Mouse (Mus musculus) spleen, embryonic (tissue): ENCODE data around the gene Ptpn3.

Experiments used
- CTCF ChIA-PET: fragments of 350-600 bp; sonication (Branson Sonifier 250); formaldehyde crosslinking; loops from one replicate; lab custom pipeline; 2022; lab: Charles Lee

Gene Ptpn3

DNA sequence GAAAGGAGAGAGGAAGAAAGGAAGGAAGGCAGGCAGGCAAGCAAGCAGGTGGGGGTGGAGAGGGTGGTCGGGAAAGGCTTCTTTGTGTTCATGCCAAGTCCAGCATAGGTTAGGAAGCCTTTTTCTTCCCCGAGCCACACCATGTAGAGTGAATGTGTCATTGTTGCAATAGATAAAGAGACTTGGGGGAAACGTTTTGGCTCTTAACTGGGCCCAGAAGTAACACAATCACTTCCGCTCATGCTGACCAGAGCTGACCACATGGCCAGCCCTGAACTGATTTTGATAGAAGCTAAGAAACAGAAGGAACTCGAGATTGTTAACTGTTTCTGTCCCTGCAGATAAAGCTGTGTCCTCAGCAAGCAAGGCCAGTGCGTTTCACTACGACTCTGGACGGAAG lies 128.8 kb downstream of the Ptpn3 start:
- CTCF ChIA-PET: no interaction called here

DNA sequence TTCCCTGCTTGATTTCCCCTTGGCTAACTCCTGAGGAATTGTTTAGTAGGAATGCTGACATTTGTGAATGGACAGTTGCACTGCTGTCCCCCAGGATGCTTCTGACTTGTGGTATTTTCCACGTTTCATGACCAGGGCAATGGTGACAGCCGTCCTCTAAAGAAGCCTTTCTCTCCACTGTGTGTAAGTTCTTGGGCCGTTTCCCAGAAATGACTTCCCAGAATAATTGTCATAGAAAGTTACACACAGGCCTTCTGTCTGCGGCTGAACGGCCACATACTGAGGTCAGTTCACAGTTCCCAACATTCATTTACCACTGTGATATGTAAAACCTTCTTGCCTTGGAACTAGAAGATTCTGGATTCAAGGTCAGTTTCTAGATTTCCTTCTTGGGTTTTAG lies 129.8 kb downstream of the Ptpn3 start:
- CTCF ChIA-PET: no interaction called here

DNA sequence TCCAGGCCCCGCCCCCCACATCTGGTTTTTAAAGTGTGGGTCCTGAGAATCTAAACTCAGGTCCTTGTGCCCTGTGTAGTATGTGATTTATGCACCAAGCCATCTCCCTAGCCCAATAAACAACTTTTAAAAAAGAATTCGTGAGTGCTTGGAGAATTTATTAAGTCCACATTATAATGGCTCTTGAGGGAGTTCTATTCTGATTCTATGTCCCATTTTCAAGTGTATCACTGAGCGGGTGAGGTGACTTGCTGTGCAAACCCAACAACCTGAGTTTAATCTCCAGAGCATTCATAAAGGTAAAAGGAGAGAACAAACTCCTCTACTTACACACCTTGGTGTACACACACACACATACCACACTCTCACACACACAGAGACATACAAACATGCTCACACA lies 133.0 kb downstream of the Ptpn3 start:
- CTCF ChIA-PET: no interaction called here

DNA sequence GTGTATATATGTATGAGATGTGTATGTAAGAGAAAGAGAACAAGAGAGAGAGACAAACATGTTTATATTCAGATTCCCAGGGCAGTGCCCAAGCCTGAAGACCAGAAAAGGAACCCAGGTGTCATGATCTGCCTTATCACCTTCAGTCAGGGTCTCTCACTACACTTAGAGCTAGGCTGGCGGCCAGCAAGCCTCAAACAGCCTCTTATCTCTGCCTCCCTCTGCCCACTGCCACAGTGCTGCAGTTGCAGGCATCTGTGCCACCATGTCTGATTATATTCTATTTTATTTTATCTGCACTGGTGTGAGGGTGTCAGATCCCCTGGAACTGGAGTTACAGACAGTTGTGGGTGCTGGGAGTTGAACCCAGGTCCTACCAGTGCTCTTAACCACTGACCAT lies 133.4 kb downstream of the Ptpn3 start:
- CTCF ChIA-PET: no interaction called here

DNA sequence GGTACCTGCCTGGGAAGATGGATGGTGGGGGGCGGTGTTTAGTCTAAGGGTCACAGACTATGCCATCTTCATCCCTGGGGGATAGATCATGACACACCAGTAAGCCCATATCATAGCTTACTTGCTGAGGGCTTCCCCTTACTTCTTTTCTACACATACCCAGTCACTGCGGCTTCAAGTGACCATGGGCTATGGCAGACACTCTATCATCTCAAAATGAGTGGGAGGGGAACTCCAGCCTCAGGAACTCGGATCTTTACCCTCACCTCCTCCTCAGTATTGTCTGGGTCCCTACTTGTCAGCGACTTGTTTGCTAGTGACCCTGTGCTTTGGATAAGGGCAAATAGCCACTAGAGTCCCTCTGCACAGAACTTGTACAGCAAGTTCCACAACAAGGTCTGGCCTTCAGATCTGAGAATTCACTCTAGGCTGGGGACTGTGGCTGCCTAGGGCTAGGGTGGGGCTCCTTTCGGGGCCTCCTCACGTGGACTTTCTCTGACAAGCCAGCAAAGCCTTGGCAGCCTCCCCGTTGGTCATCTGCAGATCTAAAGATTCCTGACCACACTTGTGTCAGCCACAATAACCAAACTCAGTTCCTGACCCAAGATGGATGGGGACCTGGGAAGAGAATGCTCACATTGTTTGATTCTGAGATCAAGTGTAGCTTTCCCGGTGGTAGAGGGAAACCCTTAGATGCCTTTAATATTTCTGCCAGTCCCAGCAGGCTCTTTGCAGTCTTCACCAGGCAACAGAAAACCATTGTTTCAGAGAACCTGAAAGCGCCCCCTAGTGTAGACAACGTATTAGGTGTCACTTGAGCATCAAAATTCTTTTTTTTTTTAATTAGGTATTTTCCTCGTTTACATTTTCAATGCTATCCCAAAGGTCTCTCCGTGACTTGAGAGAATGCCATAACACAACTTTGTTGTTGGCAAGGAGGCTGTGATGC lies 134.4 kb downstream of the Ptpn3 start:
- CTCF ChIA-PET: no interaction called here

DNA sequence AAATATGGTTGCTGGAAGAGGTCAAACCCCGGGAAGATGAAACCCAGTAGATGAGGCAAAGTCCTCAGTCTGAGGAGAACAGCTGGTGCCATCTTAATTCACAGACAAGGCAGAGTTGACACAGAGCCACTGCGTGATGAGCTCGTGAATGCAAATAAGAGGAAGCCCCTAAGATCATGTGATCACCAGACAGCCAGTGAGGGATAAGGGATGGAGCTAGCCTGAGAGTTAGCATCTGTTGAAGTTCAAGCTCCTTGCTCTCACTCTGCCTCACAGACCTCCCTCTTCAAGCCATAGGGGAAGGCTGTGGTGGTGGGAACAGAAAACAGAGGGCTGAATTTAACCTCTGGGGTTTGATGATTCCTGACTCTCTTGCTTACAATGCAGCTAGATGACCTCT lies 136.0 kb downstream of the Ptpn3 start:
- CTCF ChIA-PET: no interaction called here

DNA sequence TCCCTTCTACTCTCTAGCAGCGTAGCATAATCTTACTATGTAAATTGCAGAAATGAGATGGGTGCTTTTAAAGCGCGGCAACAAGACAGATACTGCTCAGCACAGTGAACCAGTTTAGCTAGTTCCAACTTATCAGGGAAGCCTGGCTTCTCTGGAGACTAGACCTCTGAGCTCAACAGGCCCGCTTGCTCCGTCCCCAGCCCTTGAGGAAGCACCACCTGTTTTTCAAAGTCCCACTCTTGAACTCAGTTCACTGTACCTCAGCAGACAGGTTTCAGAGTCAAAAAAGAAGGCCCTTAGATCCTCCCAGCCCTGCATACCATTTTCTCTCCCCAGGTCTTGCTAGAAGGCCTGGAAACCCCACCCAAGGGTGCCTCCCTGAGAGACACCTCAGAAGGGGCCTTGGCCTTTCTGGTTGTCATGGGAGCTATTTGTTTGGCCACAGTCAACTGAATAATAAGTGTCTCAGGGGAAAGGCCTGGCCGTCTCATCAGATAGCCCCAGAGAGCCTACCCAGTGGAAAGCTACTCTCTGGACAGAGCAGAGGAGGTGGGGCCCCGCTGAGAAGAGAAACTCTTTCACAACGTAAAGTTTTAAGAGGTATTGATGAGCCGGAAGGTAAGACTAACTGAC lies 136.9 kb downstream of the Ptpn3 start:
- CTCF ChIA-PET: no interaction called here

DNA sequence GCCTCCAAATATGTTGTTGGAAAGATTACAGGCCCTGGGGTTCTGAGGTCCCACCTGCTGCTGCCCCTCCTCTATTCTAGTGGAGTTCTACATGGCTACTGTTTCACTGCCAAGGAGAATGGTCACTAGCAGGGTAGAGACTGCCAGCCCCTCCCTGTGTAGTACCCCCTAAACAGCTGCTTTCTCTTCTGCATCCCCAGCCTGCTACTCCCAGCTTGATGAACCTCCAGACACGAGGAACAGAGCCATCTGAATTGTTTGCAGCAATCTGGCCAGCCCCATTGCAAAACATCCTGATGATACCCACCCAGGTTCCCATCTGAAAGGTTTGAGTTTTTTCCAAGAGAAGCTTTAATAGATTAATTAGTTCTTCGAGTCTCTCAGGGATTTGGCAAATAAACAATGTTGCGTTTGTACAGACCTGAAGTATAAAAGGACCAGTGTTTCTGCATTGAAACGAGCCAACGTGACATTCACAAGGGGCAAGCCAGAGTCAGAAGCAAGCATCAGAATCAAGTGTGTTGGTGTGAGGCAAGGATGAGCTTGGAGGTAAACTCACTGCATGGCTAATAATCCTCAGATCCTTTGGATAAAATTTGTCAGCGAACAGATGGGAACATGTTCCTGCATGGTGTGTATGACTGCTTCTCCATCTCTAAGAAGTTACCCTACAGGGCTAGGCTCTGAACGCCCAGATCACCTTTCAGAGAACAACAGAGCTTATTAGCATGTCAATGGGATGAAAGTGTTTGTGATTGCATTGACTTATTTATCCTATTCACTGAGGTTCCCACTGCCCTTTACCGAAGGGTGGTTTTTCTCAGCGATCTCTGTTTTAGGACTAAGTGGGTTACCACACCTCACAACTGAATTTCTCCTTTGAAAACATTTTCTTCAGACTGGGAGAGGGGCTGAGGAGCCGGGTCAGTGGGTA lies 138.6 kb downstream of the Ptpn3 start:
- CTCF ChIA-PET: no interaction called here

DNA sequence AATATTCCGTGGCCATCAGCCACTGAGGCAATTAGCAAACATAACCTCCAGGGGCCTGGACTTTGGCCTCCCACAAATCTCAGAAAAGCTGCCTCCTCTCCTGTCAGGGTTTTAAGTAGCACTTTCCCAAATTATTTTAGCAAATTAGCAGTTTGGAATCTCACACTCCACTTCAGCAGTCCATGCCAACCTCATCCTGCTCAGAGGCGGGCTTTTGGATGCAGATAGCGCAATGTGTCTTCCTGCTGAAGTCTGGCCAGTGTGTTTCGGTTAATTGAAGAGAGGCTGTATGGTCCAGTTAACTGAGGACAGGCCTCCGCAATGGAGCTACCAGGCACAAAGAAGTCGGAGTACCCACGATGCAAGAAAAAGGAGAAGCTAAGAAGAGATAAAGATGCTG lies 141.1 kb downstream of the Ptpn3 start:
- CTCF ChIA-PET: no interaction called here

DNA sequence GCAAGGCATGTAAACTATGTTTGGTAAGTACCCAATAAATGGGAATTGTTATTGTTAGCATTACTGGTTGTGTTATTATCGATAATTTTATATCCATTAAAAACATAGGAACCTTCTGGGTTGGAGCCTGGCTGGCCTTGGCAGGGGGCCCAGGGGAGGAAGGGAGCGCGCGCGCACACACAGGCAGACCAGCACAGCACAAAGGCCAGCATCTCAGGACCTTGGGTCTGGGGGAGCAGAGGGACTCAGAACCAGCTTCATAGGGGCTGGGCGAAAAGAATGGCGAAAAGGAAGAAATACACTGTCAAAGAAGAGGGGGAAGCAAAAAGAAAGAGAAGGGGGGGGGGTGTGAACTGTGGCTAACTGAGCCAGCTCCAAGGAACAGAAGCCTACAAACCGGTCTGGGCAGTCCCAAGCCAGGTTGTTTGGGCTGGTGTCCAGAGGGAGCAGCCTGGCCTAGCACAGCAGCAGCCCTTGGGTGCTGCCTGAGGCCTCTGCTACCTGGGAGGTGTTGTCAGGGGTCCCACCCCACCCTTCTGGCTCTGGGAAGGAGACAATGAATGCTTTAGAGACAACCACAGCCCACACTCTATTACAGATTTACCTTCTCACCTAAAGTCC lies 145.0 kb downstream of the Ptpn3 start:
- CTCF ChIA-PET: no interaction called here

DNA sequence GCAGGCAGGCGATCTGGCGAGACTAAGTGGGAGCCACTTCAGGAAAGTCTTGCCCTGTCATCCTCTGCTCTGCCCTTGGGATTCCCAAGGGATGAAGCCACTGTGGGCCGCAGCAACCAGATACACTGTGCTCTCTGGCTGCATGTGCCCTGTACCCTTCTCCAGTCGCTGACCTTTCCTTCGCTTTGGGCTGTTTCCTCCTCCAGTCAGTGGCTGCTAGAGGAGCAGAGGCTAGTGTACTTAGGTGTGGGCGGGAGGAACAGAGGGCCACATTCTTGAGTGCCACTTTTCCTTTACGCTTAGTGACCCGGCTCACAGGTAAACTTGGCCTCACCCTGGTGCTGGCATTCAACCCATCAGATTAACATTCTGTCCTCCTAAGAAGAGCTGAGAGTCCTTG lies 147.8 kb downstream of the Ptpn3 start:
- CTCF ChIA-PET: no interaction called here

DNA sequence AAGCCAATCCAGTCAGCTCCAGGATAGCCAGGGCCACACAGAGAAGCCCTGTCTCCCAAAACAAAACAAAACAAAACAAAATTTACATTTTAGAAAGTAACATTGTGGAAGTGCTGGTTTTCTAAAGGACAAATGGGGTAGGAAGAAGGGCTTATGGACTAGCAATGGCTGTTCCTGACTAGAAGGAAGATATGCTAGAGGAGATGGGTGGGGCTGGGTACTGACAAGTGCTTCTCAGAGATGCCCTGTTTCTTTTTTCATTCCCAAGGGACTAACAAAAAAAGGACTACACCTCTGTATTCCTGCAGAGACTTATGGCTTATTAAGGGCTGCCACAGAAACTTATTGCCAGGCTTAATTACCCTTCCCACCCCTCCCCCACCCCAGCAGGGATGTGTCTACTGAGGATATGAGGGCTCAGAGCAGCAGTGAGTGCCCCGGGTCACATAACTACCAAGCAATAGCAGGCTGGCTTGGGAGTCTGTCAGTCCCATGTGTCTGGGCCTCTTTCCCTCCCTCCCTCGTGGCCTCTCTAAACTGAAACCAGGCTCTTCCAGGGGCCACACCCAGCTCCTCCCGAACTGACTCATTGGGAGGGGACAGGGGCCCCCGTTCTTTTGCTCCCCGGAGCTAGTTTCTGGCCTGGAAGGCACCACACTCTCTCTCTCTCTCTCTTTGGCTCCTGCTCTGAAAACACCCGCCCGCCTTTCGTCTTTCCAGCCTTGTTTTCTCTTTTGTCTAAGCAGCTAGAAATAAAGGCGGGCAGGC lies 148.4 kb downstream of the Ptpn3 start:
- CTCF ChIA-PET: no interaction called here

DNA sequence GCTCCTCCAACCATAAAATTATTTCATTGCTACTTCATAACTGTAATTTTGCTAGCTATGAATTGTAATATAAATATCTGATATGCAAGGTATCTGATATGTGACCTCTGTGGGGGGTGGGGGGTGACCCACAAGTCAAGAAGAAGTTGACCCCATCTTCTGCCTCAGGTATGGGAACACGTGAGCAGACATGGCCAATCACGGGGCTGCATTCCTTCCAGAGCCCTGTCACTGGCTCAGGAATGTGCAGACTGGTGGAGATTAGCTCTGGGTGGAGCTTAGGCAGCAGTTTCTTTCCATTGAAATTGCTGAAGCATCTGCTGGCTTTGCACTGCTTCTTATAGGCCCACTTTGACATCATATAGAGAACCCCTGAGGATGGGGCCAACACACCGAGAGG lies 153.5 kb downstream of the Ptpn3 start:
- CTCF ChIA-PET: no interaction called here

DNA sequence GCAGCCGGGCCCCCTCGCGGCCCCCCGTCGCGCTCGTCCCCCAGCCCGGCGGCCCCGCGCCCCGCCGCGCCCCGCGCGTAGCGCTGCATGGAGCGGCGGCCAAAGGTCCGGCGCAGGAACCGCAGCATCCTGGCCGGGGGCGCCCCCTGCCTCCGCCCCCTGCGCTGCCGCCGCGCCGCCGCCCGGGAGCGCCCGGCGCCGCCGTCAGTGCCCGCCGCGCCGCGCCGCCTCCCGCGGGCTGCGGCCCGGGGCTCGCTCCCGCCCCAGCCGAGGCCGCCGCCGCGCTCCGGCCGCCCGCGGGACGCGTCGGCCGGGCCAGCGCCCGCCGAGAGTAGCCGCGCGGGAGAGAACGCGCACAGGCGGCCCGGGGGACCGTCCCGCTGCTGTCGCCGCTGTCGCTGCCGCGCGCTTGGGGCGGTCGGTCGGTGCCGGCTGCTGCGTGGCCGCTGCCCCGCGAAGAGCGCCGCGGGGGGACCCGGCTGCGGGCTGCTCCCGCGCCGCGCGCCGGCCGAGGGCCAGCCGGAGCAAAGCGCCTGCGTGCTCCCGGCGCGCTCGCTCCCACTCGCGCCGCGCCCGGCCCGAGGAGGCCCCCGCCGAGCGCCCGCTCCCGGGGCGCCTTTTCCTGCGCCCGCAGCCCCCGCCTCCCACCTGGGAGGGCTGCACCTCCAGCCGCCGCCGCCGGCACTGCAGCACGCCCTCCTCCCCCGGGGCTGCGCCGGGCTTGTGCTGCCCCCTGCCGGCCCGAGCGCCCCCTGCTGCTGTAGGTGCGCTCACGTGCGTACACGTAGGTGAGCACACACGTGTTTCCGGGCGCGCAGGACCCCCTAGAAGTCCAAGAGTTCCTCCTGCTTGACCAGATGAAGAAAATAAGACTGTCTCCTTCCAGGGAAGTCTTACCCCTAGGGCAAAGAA lies 158.4 kb downstream of the Ptpn3 start, which contains the start of gene Epb41l4b:
Epb41l4b (minus strand) TSS at position 412 of the 912 bp plus-strand sequence.
- CTCF ChIA-PET: interaction anchor here (0.7 kb wide), 1 partner anchor 126 kb away, joined by 3 read pairs; no protein-coding TSS in a partner anchor

DNA sequence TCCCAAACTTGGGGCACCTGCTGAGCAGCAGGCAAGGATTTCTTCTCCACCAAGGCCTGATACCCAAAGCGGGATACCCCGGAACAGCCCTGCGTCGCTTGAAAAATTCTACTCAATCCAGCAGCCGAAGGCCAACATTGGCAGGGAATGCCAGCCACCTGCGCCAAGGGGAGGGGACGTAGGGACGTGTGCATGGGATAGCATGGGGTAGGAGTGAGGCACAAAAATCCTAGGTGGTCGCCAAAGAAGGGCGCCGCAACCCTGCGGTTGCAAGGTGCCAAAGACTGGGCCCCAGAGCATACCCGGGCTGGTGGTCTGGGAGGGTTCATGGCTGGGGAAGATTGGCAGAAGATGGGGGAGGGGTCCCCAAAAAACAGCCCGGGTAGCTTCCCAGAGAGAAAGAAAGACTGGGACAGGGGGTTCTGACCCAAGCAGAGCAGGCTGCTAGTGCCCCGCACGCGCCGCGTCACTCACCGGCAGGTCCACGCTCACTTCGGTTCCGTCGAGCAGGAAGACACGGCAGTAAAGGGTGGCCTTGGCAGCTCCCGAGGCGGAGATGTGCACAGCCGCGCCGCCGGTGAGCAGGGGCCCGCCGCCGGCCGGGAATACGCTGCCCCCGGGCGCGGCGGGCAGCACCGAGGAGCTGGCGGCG lies 159.1 kb downstream of the Ptpn3 start:
- CTCF ChIA-PET: interaction anchor here (1.2 kb wide), 1 partner anchor 125 kb away, joined by 3 read pairs; no protein-coding TSS in a partner anchor

DNA sequence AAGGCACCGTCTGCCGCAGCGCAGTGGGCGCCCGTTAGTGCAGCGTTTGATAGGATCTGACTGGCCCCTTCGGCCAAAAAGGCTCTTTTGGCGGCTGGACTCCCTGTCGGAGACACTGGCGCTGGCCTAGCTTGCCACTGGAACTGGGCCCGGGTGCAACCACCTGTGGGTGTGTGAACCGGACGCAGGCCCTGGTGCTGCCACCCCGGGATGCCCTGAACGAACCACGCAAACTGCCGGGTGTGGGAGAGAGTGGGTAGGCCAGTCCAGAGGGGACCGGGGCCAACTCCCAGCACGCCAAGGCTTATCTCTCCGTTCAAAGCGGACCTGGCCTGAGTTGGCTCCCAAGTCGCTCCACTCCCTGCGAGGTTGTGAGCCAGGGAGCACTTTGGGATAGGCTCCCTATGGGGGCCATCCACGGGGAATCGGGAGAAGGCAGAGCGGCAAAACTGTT lies 159.7 kb downstream of the Ptpn3 start:
- CTCF ChIA-PET: interaction anchor here (0.5 to 1.2 kb wide), 2 partner anchors 75 to 125 kb away, joined by 3 read pairs; no protein-coding TSS in a partner anchor

DNA sequence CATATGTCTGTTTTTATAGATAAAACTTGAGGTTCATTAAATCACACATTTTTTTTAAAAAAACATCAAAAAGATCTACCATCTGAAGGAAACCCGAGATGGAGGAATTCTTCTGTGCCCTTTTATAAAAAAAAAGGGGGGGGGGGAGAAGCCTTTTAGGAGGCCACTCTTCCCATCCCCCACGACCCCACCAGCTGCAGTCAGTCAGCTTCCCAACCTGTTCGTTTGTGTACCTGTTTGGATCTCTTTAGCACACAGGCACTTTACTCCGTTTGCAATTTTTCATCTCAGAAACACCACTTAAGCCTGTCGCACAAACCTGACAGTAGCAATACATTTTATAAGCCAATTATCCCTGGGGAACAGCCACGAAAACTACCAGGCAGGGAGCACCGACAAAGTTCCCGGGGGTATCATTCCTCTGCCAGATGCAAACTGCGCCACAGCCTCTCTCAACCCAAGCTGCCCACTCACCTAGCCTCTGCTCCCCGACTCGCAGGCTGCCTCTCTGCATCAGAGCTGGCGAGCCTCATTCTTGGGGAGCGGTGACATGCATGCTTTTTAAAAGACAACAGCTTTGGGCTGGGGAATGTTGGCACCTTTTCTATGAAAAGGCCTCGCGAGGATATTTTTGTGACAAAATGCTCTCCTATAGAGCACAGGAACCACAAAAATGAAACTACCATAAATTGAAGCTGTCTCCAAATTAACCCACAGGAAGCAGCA lies 160.5 kb downstream of the Ptpn3 start:
- CTCF ChIA-PET: interaction anchor here (0.5 to 1.2 kb wide), 2 partner anchors 75 to 124 kb away, joined by 3 read pairs; no protein-coding TSS in a partner anchor
